Mouse (Mus musculus): Measurements from ENCODE around the gene Gm5089. TPM values are rescaled to one million over a fixed set of nuclear protein-coding genes. Genes with fewer than 3 reads are reported as not detected.

The Gm5089 gene
- total RNA-seq, 2 experiments from 2014 or later, result 0.27 to 0.68 TPM

- no peak for DNase-seq
Observed at GRCm38 (mm10) chr14:122386281-122387130, 64.4 kb downstream of the Gm5089 start.

GRCm38 (mm10) chr14:122385758-122386157 is 65.2 kb downstream of the Gm5089 start:
- no peak for DNase-seq

- no peak for DNase-seq
Observed at GRCm38 (mm10) chr14:122385238-122385534, 65.7 kb downstream of the Gm5089 start.

Other genes starting within 250 kb of the Gm5089 start
- gene Zic5, start 14.6 kb upstream of the Gm5089 start, total RNA-seq (2021), result 1 to 10 TPM; 2.3 to 4.6 TPM
- 10 to 100 TPM; 17.3 to 19.5 TPM for gene Zic2, start 24.3 kb upstream of the Gm5089 start, total RNA-seq (2021)
- not detected for gene Gm10837, start 39.5 kb upstream of the Gm5089 start, total RNA-seq (2021)
- 10 to 100 TPM; 36.1 to 52.2 TPM for gene Pcca, start 83.2 kb upstream of the Gm5089 start, total RNA-seq (2021)

Measured in layer of hippocampus, postnatal 36 days (tissue).